ENCODE assay signal across 16 mouse cellular contexts in genomic region chr7:78807192-78807591, GRCm38 (mm10).
"Had no signal": no experiment of that assay in that cellular context is flagged by ENCODE, and none has a peak within 500 bp of the region (broad histone marks: within the 10 kb centered on the region; RNA-seq: fewer than 3 reads in every experiment).

No protein-coding gene starts in this region.

- H3K4me2 ChIP-seq: intestine, embryonic 15.5 days; liver, embryonic 13.5 days; midbrain, embryonic 11.5 days; midbrain, embryonic 15.5 days; neural tube, embryonic 12.5 days; neural tube, embryonic 15.5 days had no signal

- H3K27ac ChIP-seq: intestine, embryonic 15.5 days; left cerebral cortex, adult 2 months; liver, embryonic 13.5 days; midbrain, embryonic 15.5 days; neural tube, embryonic 12.5 days; neural tube, embryonic 15.5 days had no signal

- H3K36me3 ChIP-seq: intestine, embryonic 15.5 days; liver, embryonic 13.5 days; midbrain, embryonic 15.5 days; neural tube, embryonic 12.5 days; neural tube, embryonic 15.5 days had no signal

- H3K27me3 ChIP-seq: intestine, embryonic 15.5 days; liver, embryonic 13.5 days; midbrain, embryonic 15.5 days; neural tube, embryonic 12.5 days; neural tube, embryonic 15.5 days had no signal

- H3K4me1 ChIP-seq: intestine, embryonic 15.5 days; midbrain, embryonic 15.5 days; neural tube, embryonic 12.5 days; neural tube, embryonic 15.5 days had no signal

- H3K9ac ChIP-seq: intestine, embryonic 15.5 days; liver, embryonic 13.5 days; midbrain, embryonic 15.5 days; neural tube, embryonic 12.5 days; neural tube, embryonic 15.5 days had no signal

- DNase-seq: kidney, adult 2 months; layer of hippocampus, postnatal 36 days; liver, embryonic 13.5 days; lung, adult 2 months; lung, postnatal 14 days; lung, postnatal 4 days; right cerebral cortex, adult 18-20 months; right cerebral cortex, postnatal 14 days; right cerebral cortex, postnatal 4 days; thymus, postnatal 25 days had no signal

- H3K9me3 ChIP-seq: intestine, embryonic 15.5 days; liver, embryonic 13.5 days; midbrain, embryonic 15.5 days; neural tube, embryonic 12.5 days; neural tube, embryonic 15.5 days had no signal

- H3K4me3 ChIP-seq: intestine, embryonic 15.5 days; left cerebral cortex, adult 2 months; liver, embryonic 13.5 days; midbrain, embryonic 15.5 days; neural tube, embryonic 12.5 days; neural tube, embryonic 15.5 days had no signal

- ATAC-seq: intestine, embryonic 15.5 days; midbrain, embryonic 15.5 days had no signal
